Mouse (Mus musculus) stomach, embryonic 15.5 days (tissue): Measurements from ENCODE around the gene Mbtd1. TPM values are rescaled to one million over a fixed set of nuclear protein-coding genes. Genes with fewer than 3 reads are reported as not detected.
A peak's percentile ranks its signal among the peaks of the same experiment; 100 is the strongest.

ENCODE experiments used
- ATAC-seq: fragments of 200-750 bp; cut with Nextera tagmentation; 2 replicates; pipeline ENCODE4 v1.8.0; 2017; ENCODE audit warnings: low read depth, moderate number of reproducible peaks, moderate TSS enrichment; ENCODE audit not compliant: insufficient read depth, low FRiP score
- H3K27ac ChIP-seq: fragments of 300-500 bp; sonication (generic); 2 replicates; pipeline ENCODE4 v1.5.1; 2015; ENCODE audit warnings: mild to moderate bottlenecking, inconsistent platforms
- H3K27me3 ChIP-seq: fragments of 300-500 bp; sonication (generic); replicated peaks from 2 replicates; pipeline ENCODE4 v1.6.1; 2015; ENCODE audit warnings: inconsistent platforms
- H3K36me3 ChIP-seq: fragments of 300-500 bp; sonication (generic); 2 replicates; pipeline ENCODE4 v1.6.1; 2015; ENCODE audit warnings: inconsistent platforms
- H3K4me1 ChIP-seq: fragments of 300-500 bp; sonication (generic); 2 replicates; pipeline ENCODE4 v1.6.1; 2015; ENCODE audit warnings: inconsistent platforms
- H3K4me2 ChIP-seq: fragments of 300-500 bp; sonication (generic); 2 replicates; pipeline ENCODE4 v1.6.1; 2015; ENCODE audit warnings: mild to moderate bottlenecking, inconsistent platforms
- H3K4me3 ChIP-seq: fragments of 300-500 bp; sonication (generic); replicated peaks from 2 replicates; pipeline ENCODE4 v1.5.1; 2015; ENCODE audit warnings: inconsistent platforms
- H3K9ac ChIP-seq: fragments of 300-500 bp; sonication (generic); 2 replicates; pipeline ENCODE4 v1.6.1; 2015; ENCODE audit warnings: inconsistent platforms
- H3K9me3 ChIP-seq: fragments of 300-500 bp; sonication (generic); 2 replicates; pipeline ENCODE4 v1.6.1; 2016; ENCODE audit warnings: inconsistent platforms
- WGBS: fragments of 180-500 bp; shearing (Covaris S2); methylation state at CpG from one replicate; pipeline ENCODE4 v1.1.7; 2015; 5-methylcytosine and 5-hydroxymethylcytosine counted together
- polyA plus RNA-seq: library from polyadenylated mRNA; unstranded; fragments of >200 nt; fragmentation: Nextera tagmentation; extraction: Ambion mirVana; gene quantifications from 2 replicates; pipeline ENCODE4 v1.2.1, GENCODE M21; 2015

Mbtd1 gene
- polyA plus RNA-seq, 1 experiment from 2014 or later = 25.0 TPM

- no peaks in the 10 kb centered on the region for H3K9me3 ChIP-seq
- no peak overlapping the region for H3K27ac ChIP-seq
- no peak overlapping the region for H3K9ac ChIP-seq
- no peaks in the 10 kb centered on the region for H3K27me3 ChIP-seq
- no peak for ATAC-seq
- H3K36me3 ChIP-seq = peaks cover 21% of the 10 kb centered on the region
- H3K4me2 ChIP-seq = peak overlapping the region; percentile 51
- H3K4me3 ChIP-seq = peak overlapping the region; percentile 64
- WGBS = 50% methylated on average over 6 of the region's 6 CpGs
- peaks cover 10% of the 10 kb centered on the region; the same call in 1 of the 2 replicates for H3K4me1 ChIP-seq
These were observed 83.1 kb downstream of the Mbtd1 start for GRCm38 (mm10) chr11:93968848-93969128.

GRCm38 (mm10) chr11:93969171-93969570 is 83.5 kb downstream of the Mbtd1 start:
- Histone ChIP-seq H3K9me3 (no peaks in the 10 kb centered on the region), H3K4me2 (no peak overlapping the region), H3K27me3 (no peaks in the 10 kb centered on the region), H3K27ac (no peak overlapping the region), H3K36me3 (peaks cover 17% of the 10 kb centered on the region), H3K4me3 (no peak overlapping the region), H3K4me1 (peaks cover 10% of the 10 kb centered on the region; the same call in 1 of the 2 replicates), H3K9ac (no peak overlapping the region)
- no peak for ATAC-seq
- WGBS = 89% methylated on average over 6 of the region's 6 CpGs

- H3K4me2 ChIP-seq = no peak overlapping the region
- no peaks in the 10 kb centered on the region for H3K9me3 ChIP-seq
- no peak overlapping the region for H3K9ac ChIP-seq
- no peak overlapping the region for H3K4me3 ChIP-seq
- 63% methylated on average over 1 of the region's 1 CpGs for WGBS
- H3K4me1 ChIP-seq = peaks cover 10% of the 10 kb centered on the region; the same call in 1 of the 2 replicates
- ATAC-seq = no peak
- no peaks in the 10 kb centered on the region for H3K27me3 ChIP-seq
- no peak overlapping the region for H3K27ac ChIP-seq
- peaks cover 11% of the 10 kb centered on the region; the same call in 1 of the 2 replicates for H3K36me3 ChIP-seq
These were observed 84.1 kb downstream of the Mbtd1 start for GRCm38 (mm10) chr11:93969799-93970198.

- 82% methylated on average over 5 of the region's 5 CpGs for WGBS
- no peak overlapping the region for H3K9ac ChIP-seq
- H3K27ac ChIP-seq = no peak overlapping the region
- H3K27me3 ChIP-seq = no peaks in the 10 kb centered on the region
- no peaks in the 10 kb centered on the region for H3K9me3 ChIP-seq
- no peaks in the 10 kb centered on the region for H3K36me3 ChIP-seq
- H3K4me2 ChIP-seq = no peak overlapping the region
- ATAC-seq = no peak
- H3K4me1 ChIP-seq = peaks cover 5% of the 10 kb centered on the region; the same call in 1 of the 2 replicates
- no peak overlapping the region for H3K4me3 ChIP-seq
These were observed 87.3 kb downstream of the Mbtd1 start for GRCm38 (mm10) chr11:93972951-93973350.

GRCm38 (mm10) chr11:93979502-93980049 is 93.9 kb downstream of the Mbtd1 start:
- no peaks in the 10 kb centered on the region for H3K36me3 ChIP-seq
- H3K4me2 ChIP-seq = no peak overlapping the region
- 31% methylated on average over 6 of the region's 6 CpGs for WGBS
- H3K4me3 ChIP-seq = no peak overlapping the region
- no peak overlapping the region for H3K27ac ChIP-seq
- H3K27me3 ChIP-seq = no peaks in the 10 kb centered on the region
- no peaks in the 10 kb centered on the region for H3K9me3 ChIP-seq
- no peak overlapping the region for H3K9ac ChIP-seq
- ATAC-seq = no peak
- no peaks in the 10 kb centered on the region for H3K4me1 ChIP-seq

GRCm38 (mm10) chr11:93984619-93985018 is 99.0 kb downstream of the Mbtd1 start:
- no peak overlapping the region for H3K9ac ChIP-seq
- 89% methylated on average over 3 of the region's 3 CpGs for WGBS
- no peaks in the 10 kb centered on the region for H3K9me3 ChIP-seq
- no peaks in the 10 kb centered on the region for H3K36me3 ChIP-seq
- H3K27ac ChIP-seq = no peak overlapping the region
- no peak overlapping the region for H3K4me2 ChIP-seq
- no peak overlapping the region for H3K4me3 ChIP-seq
- ATAC-seq = no peak
- peaks cover 10% of the 10 kb centered on the region; the same call in 1 of the 2 replicates for H3K4me1 ChIP-seq
- H3K27me3 ChIP-seq = no peaks in the 10 kb centered on the region

GRCm38 (mm10) chr11:93985265-93985664 is 99.6 kb downstream of the Mbtd1 start:
- 82% methylated on average over 5 of the region's 5 CpGs for WGBS
- H3K4me2 ChIP-seq = no peak overlapping the region
- no peaks in the 10 kb centered on the region for H3K9me3 ChIP-seq
- H3K27me3 ChIP-seq = no peaks in the 10 kb centered on the region
- no peak overlapping the region for H3K9ac ChIP-seq
- ATAC-seq = no peak
- peaks cover 10% of the 10 kb centered on the region; the same call in 1 of the 2 replicates for H3K4me1 ChIP-seq
- no peak overlapping the region for H3K4me3 ChIP-seq
- H3K27ac ChIP-seq = no peak overlapping the region
- H3K36me3 ChIP-seq = no peaks in the 10 kb centered on the region

GRCm38 (mm10) chr11:93986298-93986697 is 100.6 kb downstream of the Mbtd1 start:
- Histone ChIP-seq H3K27ac (no peak overlapping the region), H3K9me3 (no peaks in the 10 kb centered on the region), H3K36me3 (no peaks in the 10 kb centered on the region), H3K9ac (no peak overlapping the region), H3K27me3 (no peaks in the 10 kb centered on the region), H3K4me3 (no peak overlapping the region), H3K4me1 (peaks cover 10% of the 10 kb centered on the region; the same call in 1 of the 2 replicates), H3K4me2 (no peak overlapping the region)
- no peak for ATAC-seq

GRCm38 (mm10) chr11:93987026-93987425 is 101.4 kb downstream of the Mbtd1 start:
- Histone ChIP-seq H3K4me1 (peaks cover 10% of the 10 kb centered on the region; the same call in 1 of the 2 replicates), H3K36me3 (no peaks in the 10 kb centered on the region), H3K27ac (peak overlapping the region; percentile 71; the same call in 1 of the 2 replicates), H3K9ac (no peak overlapping the region), H3K9me3 (no peaks in the 10 kb centered on the region), H3K4me2 (no peak overlapping the region), H3K27me3 (no peaks in the 10 kb centered on the region), H3K4me3 (no peak overlapping the region)
- ATAC-seq = no peak
- WGBS = 80% methylated on average over 4 of the region's 4 CpGs

- Histone ChIP-seq H3K4me3 (no peak overlapping the region), H3K9ac (no peak overlapping the region), H3K4me2 (0 out of 2 replicates have a peak overlapping the region, but pooled peaks have one; percentile 5), H3K4me1 (peaks cover 10% of the 10 kb centered on the region; the same call in 1 of the 2 replicates), H3K9me3 (no peaks in the 10 kb centered on the region), H3K27me3 (no peaks in the 10 kb centered on the region), H3K27ac (peak overlapping the region; percentile 71), H3K36me3 (no peaks in the 10 kb centered on the region)
- 53% methylated on average over 8 of the region's 8 CpGs for WGBS
- 0 out of 2 replicates have a peak, but pooled peaks have one; percentile 43 for ATAC-seq
These were observed 102.1 kb downstream of the Mbtd1 start for GRCm38 (mm10) chr11:93987625-93988327.

- ATAC-seq = no peak
- Histone ChIP-seq H3K4me2 (peak overlapping the region; percentile 5; the same call in 1 of the 2 replicates), H3K36me3 (no peaks in the 10 kb centered on the region), H3K9ac (no peak overlapping the region), H3K27me3 (no peaks in the 10 kb centered on the region), H3K27ac (peak overlapping the region; percentile 71), H3K4me3 (no peak overlapping the region), H3K9me3 (no peaks in the 10 kb centered on the region), H3K4me1 (peaks cover 10% of the 10 kb centered on the region; the same call in 1 of the 2 replicates)
- WGBS = 41% methylated on average over 12 of the region's 12 CpGs
These were observed 102.8 kb downstream of the Mbtd1 start for GRCm38 (mm10) chr11:93988328-93989062.

- Histone ChIP-seq H3K27me3 (no peaks in the 10 kb centered on the region), H3K9ac (peak overlapping the region; percentile 52; the same call in 1 of the 2 replicates), H3K36me3 (no peaks in the 10 kb centered on the region), H3K4me1 (peaks cover 16% of the 10 kb centered on the region), H3K27ac (peak overlapping the region; percentile 99), H3K9me3 (no peaks in the 10 kb centered on the region), H3K4me2 (peak overlapping the region; percentile 86), H3K4me3 (peak overlapping the region; percentile 97)
- 53% methylated on average over 5 of the region's 5 CpGs for WGBS
- ATAC-seq = no peak
These were observed 108.9 kb downstream of the Mbtd1 start for GRCm38 (mm10) chr11:93994531-93994930.
